Mouse (Mus musculus) cortical plate, adult 2 months (tissue): ENCODE measurements around the gene Olfm3.

Experiments
- CTCF ChIP-seq: fragments of 200-500 bp; IDR thresholded peaks from 2 replicates; pipeline ENCODE4 v1.5.1; 2011; ENCODE audit warnings: mild to moderate bottlenecking, control low read depth, low read length; ENCODE audit not compliant: insufficient read depth; ENCODE audit errors: extremely low read depth
- POLR2A ChIP-seq: fragments of 200-500 bp; IDR thresholded peaks from 2 replicates; pipeline ENCODE4 v1.6.1; 2011; ENCODE audit warnings: mild to moderate bottlenecking, low read length, control low read depth; ENCODE audit not compliant: insufficient read depth; ENCODE audit errors: extremely low read depth

DNA sequence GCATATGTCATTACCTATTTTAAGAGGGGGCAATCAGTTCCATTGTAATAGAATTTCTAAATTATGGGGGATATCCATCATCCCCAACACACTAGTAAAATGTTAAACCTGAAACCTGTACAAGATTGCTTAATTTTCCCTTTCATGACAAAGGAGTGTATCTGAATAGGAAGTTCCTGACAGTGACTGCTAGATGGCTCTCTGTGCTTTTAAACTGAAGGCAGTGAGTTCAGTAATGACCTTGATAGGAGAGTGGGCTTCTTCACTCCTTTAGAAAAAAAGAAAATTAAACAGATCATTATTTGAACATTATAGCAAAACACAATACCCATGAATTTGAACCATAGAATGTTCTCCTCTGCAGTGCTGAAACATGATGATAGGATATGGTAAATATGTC lies 3.7 kb downstream of the Olfm3 start:
- TF ChIP-seq CTCF = no peak
- TF ChIP-seq POLR2A = no peak
